Mouse (Mus musculus): ENCODE data around the gene Ky. TPM values are rescaled to one million over a fixed set of nuclear protein-coding genes. Genes with fewer than 3 reads are reported as not detected.

Ky gene
- total RNA-seq (2021) = 100 to 1,000 TPM; 124 to 167 TPM
- long read RNA-seq, experiment 1, full-length matches to known transcripts = 4 of 13 reads
- long read RNA-seq, experiment 1, partial matches to known transcripts = 1 of 13 reads
- long read RNA-seq, experiment 1, other reads (novel, unspliced or antisense) = 8 of 13 reads
- long read RNA-seq, experiment 2, full-length matches to known transcripts = 4 of 18 reads
- long read RNA-seq, experiment 2, partial matches to known transcripts = 0 of 18 reads
- long read RNA-seq, experiment 2, other reads (novel, unspliced or antisense) = 14 of 18 reads

- DNase-seq = peak; percentile 70
- intact Hi-C loops (cut with DNase I; ENCODE audit: low total_unique reads) = no loop called here
These were observed at the start of gene Ky for GRCm38 (mm10) chr9:102505700-102506585. Gene Ky (plus strand): TSS chr9:102505750.

GRCm38 (mm10) chr9:102462251-102462650 is 43.3 kb upstream of the Ky start:
- intact Hi-C loops (cut with DNase I; ENCODE audit: low total_unique reads) = no loop called here
- DNase-seq = no peak

- intact Hi-C loops (cut with DNase I; ENCODE audit: low total_unique reads) = no loop called here
- no peak for DNase-seq
These were observed 40.5 kb upstream of the Ky start for GRCm38 (mm10) chr9:102465044-102465443.

- no peak for DNase-seq
- intact Hi-C loops (cut with DNase I; ENCODE audit: low total_unique reads) = no loop called here
These were observed 39.8 kb upstream of the Ky start for GRCm38 (mm10) chr9:102465726-102466125.

- DNase-seq = no peak
- intact Hi-C loops (cut with DNase I; ENCODE audit: low total_unique reads) = no loop called here
These were observed 35.3 kb upstream of the Ky start for GRCm38 (mm10) chr9:102470076-102470819.

GRCm38 (mm10) chr9:102477767-102478450 is 27.6 kb upstream of the Ky start:
- peak; percentile 29 for DNase-seq
- intact Hi-C loops (cut with DNase I; ENCODE audit: low total_unique reads) = no loop called here

- intact Hi-C loops (cut with DNase I; ENCODE audit: low total_unique reads) = no loop called here
- DNase-seq = no peak
These were observed 27.1 kb upstream of the Ky start for GRCm38 (mm10) chr9:102478451-102478835.

- no peak for DNase-seq
- intact Hi-C loops (cut with DNase I; ENCODE audit: low total_unique reads) = no loop called here
These were observed 26.5 kb upstream of the Ky start for GRCm38 (mm10) chr9:102479022-102479421.

- intact Hi-C loops (cut with DNase I; ENCODE audit: low total_unique reads) = no loop called here
- no peak for DNase-seq
These were observed 13.3 kb upstream of the Ky start for GRCm38 (mm10) chr9:102492031-102492795.

- intact Hi-C loops (cut with DNase I; ENCODE audit: low total_unique reads) = no loop called here
- peak; percentile 40 for DNase-seq
These were observed 12.5 kb upstream of the Ky start for GRCm38 (mm10) chr9:102493044-102493443.

- DNase-seq = no peak
- intact Hi-C loops (cut with DNase I; ENCODE audit: low total_unique reads) = no loop called here
These were observed 11.6 kb upstream of the Ky start for GRCm38 (mm10) chr9:102493916-102494315.

- intact Hi-C loops (cut with DNase I; ENCODE audit: low total_unique reads) = no loop called here
These were observed 11.1 kb upstream of the Ky start for GRCm38 (mm10) chr9:102494454-102494853.

GRCm38 (mm10) chr9:102495266-102495665 is 10.3 kb upstream of the Ky start:
- intact Hi-C loops (cut with DNase I; ENCODE audit: low total_unique reads) = no loop called here
- DNase-seq = no peak

More at GRCm38 (mm10) chr9:102494454-102494853, 11.1 kb upstream of the Ky start:
- DNase-seq = peak; percentile 65

- intact Hi-C loops (cut with DNase I; ENCODE audit: low total_unique reads) = no loop called here
- no peak for DNase-seq
These were observed 9.0 kb upstream of the Ky start for GRCm38 (mm10) chr9:102496481-102497041.

- no peak for DNase-seq
- intact Hi-C loops (cut with DNase I; ENCODE audit: low total_unique reads) = no loop called here
These were observed 8.4 kb upstream of the Ky start for GRCm38 (mm10) chr9:102497089-102497690.

GRCm38 (mm10) chr9:102497833-102498430 is 7.6 kb upstream of the Ky start:
- DNase-seq = peak; percentile 58
- intact Hi-C loops (cut with DNase I; ENCODE audit: low total_unique reads) = no loop called here

GRCm38 (mm10) chr9:102498701-102499100 is 6.8 kb upstream of the Ky start:
- no peak for DNase-seq
- intact Hi-C loops (cut with DNase I; ENCODE audit: low total_unique reads) = no loop called here

- intact Hi-C loops (cut with DNase I; ENCODE audit: low total_unique reads) = no loop called here
- no peak for DNase-seq
These were observed 6.3 kb upstream of the Ky start for GRCm38 (mm10) chr9:102499266-102499665.
